In genomic region chr2:134644301-134644912, GRCm38 (mm10) we compare ENCODE assay signal across 8 mouse cellular contexts. TPM values are rescaled to one million over a fixed set of nuclear protein-coding genes. Genes with fewer than 3 reads are reported as not detected.
DNase-seq lines count a peak whose midpoint lies in the region; ATAC-seq and TF ChIP-seq lines count a peak whose summit lies in the region.

No protein-coding gene starts in this region.

- H3K9me3 ChIP-seq in neural tube, embryonic 11.5 days (ENCODE audit: control insufficient read depth, low read length), result no peaks in the 10 kb centered on the region
- H3K9me3 ChIP-seq in liver, embryonic 13.5 days (replicated peaks), result no peaks in the 10 kb centered on the region

- no peak for TF ChIP-seq POLR2A in lung, adult 2 months (IDR thresholded peaks at IDR 0.05; ENCODE audit: borderline replicate concordance, extremely low read depth, low read depth, low read length)

- DNase-seq in embryo, embryonic 10.5 days (ENCODE audit: low spot score), result peak; percentile 5
- no peak for DNase-seq in embryo, embryonic 10 days (ENCODE audit: low spot score)
- no peak for DNase-seq in neural tube, embryonic 11.5 days (ENCODE audit: low spot score)
- DNase-seq in neural tube, embryonic 10.5 days (ENCODE audit: extremely low spot score, low spot score), result no peak
- DNase-seq in liver, embryonic 13.5 days, result no peak
- no peak for DNase-seq in spleen, postnatal 10 days (ENCODE audit: low spot score in 2 of 2)
- no peak for DNase-seq in lung, adult 2 months

- peaks cover 12% of the 10 kb centered on the region; the same call in 1 of the 2 replicates for H3K4me1 ChIP-seq in neural tube, embryonic 11.5 days (ENCODE audit: control insufficient read depth, insufficient read depth, low read length)
- H3K4me1 ChIP-seq in liver, embryonic 13.5 days (replicated peaks), result peaks cover 35% of the 10 kb centered on the region
- H3K4me1 ChIP-seq in lung, adult 2 months (ENCODE audit: control insufficient read depth, insufficient read depth, low read length), result peaks cover 5% of the 10 kb centered on the region

- no peak overlapping the region; the same call in 1 of the 2 replicates for H3K27ac ChIP-seq in neural tube, embryonic 11.5 days (ENCODE audit: low read depth, low read length)
- no peak overlapping the region for H3K27ac ChIP-seq in liver, embryonic 13.5 days

- H3K36me3 ChIP-seq in neural tube, embryonic 11.5 days (ENCODE audit: control insufficient read depth, insufficient read depth, low read length), result no peaks in the 10 kb centered on the region
- peaks cover 3% of the 10 kb centered on the region for H3K36me3 ChIP-seq in liver, embryonic 13.5 days

- 38% methylated on average over 6 of the region's 6 CpGs for WGBS in neural tube, embryonic 11.5 days
- WGBS in liver, embryonic 13.5 days (ENCODE audit: insufficient replicate concordance), result 33% methylated on average over 6 of the region's 6 CpGs
- 34% methylated on average over 6 of the region's 6 CpGs for WGBS in lung, adult 2 months

- H3K9ac ChIP-seq in neural tube, embryonic 11.5 days (ENCODE audit: low read length), result no peak overlapping the region
- H3K9ac ChIP-seq in liver, embryonic 13.5 days, result no peak overlapping the region

- H3K4me2 ChIP-seq in neural tube, embryonic 11.5 days (ENCODE audit: low read depth), result peak overlapping the region; percentile 68; the same call in 1 of the 2 replicates
- H3K4me2 ChIP-seq in liver, embryonic 13.5 days, result peak overlapping the region; percentile 88

- peak overlapping the region; percentile 77 for H3K4me3 ChIP-seq in neural tube, embryonic 11.5 days (ENCODE audit: low read depth, low read length)
- H3K4me3 ChIP-seq in liver, embryonic 13.5 days (replicated peaks), result peak overlapping the region; percentile 32; the same call in 1 of the 2 replicates
- H3K4me3 ChIP-seq in lung, adult 2 months (replicated peaks; ENCODE audit: extremely low read depth, low read depth, low read length), result no peak overlapping the region

- no peak for TF ChIP-seq CTCF in lung, adult 2 months (IDR thresholded peaks at IDR 0.05; ENCODE audit: insufficient read depth, low read length)

- H3K27me3 ChIP-seq in neural tube, embryonic 11.5 days (ENCODE audit: control insufficient read depth, insufficient read depth, low read length), result no peaks in the 10 kb centered on the region
- no peaks in the 10 kb centered on the region for H3K27me3 ChIP-seq in liver, embryonic 13.5 days

- ATAC-seq in neural tube, embryonic 11.5 days (ENCODE audit: insufficient read depth, low FRiP score, low TSS enrichment), result no peak; the same call in 1 of the 2 replicates
- ATAC-seq in liver, embryonic 13.5 days (ENCODE audit: low read depth), result no peak
- ATAC-seq in inflammation-experienced regulatory T-cells, adult 6 months, result no peak

RNA-seq across cellular contexts. Expression of gene Tmx4, which starts 0.5 kb away (rescaled TPM):
- 38.7 and 41.1 TPM in 2 replicates for polyA plus RNA-seq in neural tube, embryonic 11.5 days (2014; fragmentation: Nextera tagmentation; extraction: Ambion mirVana)
- polyA plus RNA-seq in liver, embryonic 13.5 days (2015; fragmentation: Nextera tagmentation; extraction: Ambion mirVana), result 7.6 and 10.1 TPM in 2 replicates
- polyA plus RNA-seq in inflammation-experienced regulatory T-cells, adult 6 months (2017; shearing (Covaris generic)), result 10 to 100 TPM; 13.4 to 26.1 (median 15.5) TPM
- 6.9 TPM in 2 replicates for polyA plus RNA-seq in lung, adult 2 months (2012; rRNA removed)
